Mouse (Mus musculus) C2C12 (cell line): ENCODE data around the gene Ccnc.

Experiments used
- CEBPB ChIP-seq: IDR thresholded peaks from one replicate; pipeline ENCODE4 v1.6.1; 2011; ENCODE audit warnings: low read depth, mild to moderate bottlenecking, control low read depth, moderate library complexity
- CTCF ChIP-seq: IDR thresholded peaks from one replicate; pipeline ENCODE4 v1.5.1; 2011; ENCODE audit not compliant: control insufficient read depth, insufficient read depth, insufficient read length
- MAX ChIP-seq: IDR thresholded peaks from one replicate; pipeline ENCODE4 v1.6.1; 2011; ENCODE audit warnings: mild to moderate bottlenecking, control low read depth
- MYOD1 ChIP-seq: IDR thresholded peaks from one replicate; pipeline ENCODE4 v1.6.1; 2011; ENCODE audit warnings: low read depth; ENCODE audit not compliant: control insufficient read depth, insufficient read length
- MYOG ChIP-seq: IDR thresholded peaks from one replicate; pipeline ENCODE4 v1.6.1; 2011; ENCODE audit not compliant: control insufficient read depth, insufficient read length; ENCODE audit errors: extremely low read depth
- USF1 ChIP-seq: IDR thresholded peaks from one replicate; pipeline ENCODE4 v1.6.1; 2011; ENCODE audit warnings: low read depth, mild to moderate bottlenecking, control low read depth, moderate library complexity

DNA sequence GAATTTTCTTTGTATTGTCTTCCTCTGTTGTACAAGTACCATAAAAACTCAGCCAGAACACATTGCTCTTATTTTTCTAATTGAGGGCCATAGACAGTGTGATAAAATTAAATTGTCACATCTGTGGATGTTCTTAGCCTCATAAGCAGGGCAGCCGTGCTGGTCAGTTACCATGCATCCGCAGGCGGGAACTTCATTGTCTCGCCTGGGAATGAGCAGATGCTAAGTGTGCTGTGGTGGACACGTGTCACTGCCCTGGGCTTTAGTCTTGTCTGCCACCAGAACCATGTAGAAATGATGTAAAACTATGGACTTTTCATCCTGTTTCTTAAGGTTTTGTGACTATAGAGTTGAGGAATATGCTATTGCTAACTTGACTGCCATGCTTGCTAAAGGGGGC lies 79.7 kb downstream of the Ccnc start:
- TF ChIP-seq CTCF, result no peak
- no peak for TF ChIP-seq MAX
- TF ChIP-seq MYOD1, result no peak
- no peak for TF ChIP-seq CEBPB
- no peak for TF ChIP-seq MYOG
- TF ChIP-seq USF1, result no peak
